Mouse (Mus musculus): ENCODE results near the gene Olfr1151.

Gene Olfr1151

GRCm38 (mm10) chr2:87855562-87855961 lies at the start of gene Olfr1151:
TSS of gene Olfr1151 (plus strand) at chr2:87855862.
- DNase-seq (ENCODE audit: inconsistent age in 2 of 2, low spot score in 1 of 2) = no peak

- no peak for DNase-seq (ENCODE audit: inconsistent age in 2 of 2, low spot score in 1 of 2)
Observed at GRCm38 (mm10) chr2:87809522-87809921, 46.1 kb upstream of the Olfr1151 start, which contains the start of gene Olfr1145. TSS of gene Olfr1145 (plus strand) at chr2:87809822.

- peak in 1 of 2 experiments; percentile 6 for DNase-seq (ENCODE audit: inconsistent age in 2 of 2, low spot score in 1 of 2)
Observed at GRCm38 (mm10) chr2:87830233-87830632, 25.4 kb upstream of the Olfr1151 start, which contains the start of gene Olfr1148. TSS of gene Olfr1148 (plus strand) at chr2:87830533.

- DNase-seq (ENCODE audit: inconsistent age in 2 of 2, low spot score in 1 of 2) = no peak
Observed at GRCm38 (mm10) chr2:87843693-87844092, 12.0 kb upstream of the Olfr1151 start, which contains the start of gene Olfr1150-ps1. TSS of gene Olfr1150-ps1 (plus strand) at chr2:87843993.

GRCm38 (mm10) chr2:87866192-87866591 lies 10.5 kb downstream of the Olfr1151 start, which contains the start of gene Olfr1152:
TSS of gene Olfr1152 (plus strand) at chr2:87866492.
- DNase-seq (ENCODE audit: inconsistent age in 2 of 2, low spot score in 1 of 2) = no peak

- no peak for DNase-seq (ENCODE audit: inconsistent age in 2 of 2, low spot score in 1 of 2)
Observed at GRCm38 (mm10) chr2:87894662-87895061, 39.0 kb downstream of the Olfr1151 start, which contains the start of gene Olfr1153. TSS of gene Olfr1153 (plus strand) at chr2:87894962.

- no peak for DNase-seq (ENCODE audit: inconsistent age in 2 of 2, low spot score in 1 of 2)
Observed at GRCm38 (mm10) chr2:87905066-87905465, 49.4 kb downstream of the Olfr1151 start, which contains the start of gene Olfr1154. TSS of gene Olfr1154 (minus strand) at chr2:87905166.

Data from adrenal gland, adult (tissue).